Mouse (Mus musculus) hindbrain, postnatal 0 days (tissue): ENCODE data around the gene Smtnl1. TPM values are rescaled to one million over a fixed set of nuclear protein-coding genes. Genes with fewer than 3 reads are reported as not detected.
A peak's percentile ranks its signal among the peaks of the same experiment; 100 is the strongest.

Source experiments
- ATAC-seq: fragments of 200-750 bp; cut with Nextera tagmentation; 2 replicates; pipeline ENCODE4 v1.8.0; 2017; ENCODE audit warnings: mild to moderate bottlenecking, moderate TSS enrichment, moderate library complexity
- DNase-seq: peaks from one replicate; pipeline ENCODE4 v3.0.0-alpha.2; 2015; ENCODE audit warnings: low spot score
- H3K27ac ChIP-seq: fragments of 300-500 bp; sonication (generic); 2 replicates; pipeline ENCODE4 v1.5.1; 2014; ENCODE audit warnings: mild to moderate bottlenecking
- H3K27me3 ChIP-seq: fragments of 300-500 bp; sonication (generic); 2 replicates; pipeline ENCODE4 v1.6.1; 2014; ENCODE audit warnings: low read length, mixed read lengths; ENCODE audit not compliant: insufficient read depth
- H3K36me3 ChIP-seq: fragments of 300-500 bp; sonication (generic); 2 replicates; pipeline ENCODE4 v1.6.1; 2014; ENCODE audit warnings: low read length, mixed read lengths; ENCODE audit not compliant: insufficient read depth
- H3K4me1 ChIP-seq: fragments of 300-500 bp; sonication (generic); 2 replicates; pipeline ENCODE4 v1.6.1; 2014; ENCODE audit warnings: antibody characterized with exemption, low read length, mixed read lengths; ENCODE audit not compliant: insufficient read depth
- H3K4me2 ChIP-seq: fragments of 300-500 bp; sonication (generic); 2 replicates; pipeline ENCODE4 v1.6.1; 2014; ENCODE audit warnings: low read depth, mild to moderate bottlenecking, low read length, moderate library complexity, mixed read lengths
- H3K4me3 ChIP-seq: fragments of 300-500 bp; sonication (generic); 2 replicates; pipeline ENCODE4 v1.5.1; 2014; ENCODE audit warnings: low read length
- H3K9ac ChIP-seq: fragments of 300-500 bp; sonication (generic); replicated peaks from 2 replicates; pipeline ENCODE4 v1.6.1; 2014; ENCODE audit warnings: mild to moderate bottlenecking, low read length, moderate library complexity, mixed read lengths
- H3K9me3 ChIP-seq: fragments of 300-500 bp; sonication (generic); 2 replicates; pipeline ENCODE4 v1.6.1; 2016; ENCODE audit warnings: low read length, mixed read lengths
- CTCF ChIP-seq: IDR thresholded peaks from 2 replicates; pipeline ENCODE4 v1.5.1; 2016; ENCODE audit warnings: antibody characterized with exemption, control low read depth, low read depth
- WGBS: fragments of 180-500 bp; shearing (Covaris S2); extraction: QIAGEN DNeasy Blood & Tissue Kit; methylation state at CpG from one replicate; pipeline ENCODE4 v1.1.7; 2014; 5-methylcytosine and 5-hydroxymethylcytosine counted together
- polyA plus RNA-seq: library from polyadenylated mRNA; unstranded; fragments of >200 nt; fragmentation: Nextera tagmentation; extraction: Ambion mirVana; gene quantifications from 2 replicates; pipeline ENCODE4 v1.2.1, GENCODE M21; 2015
- total RNA-seq: library from RNA; depleted of rRNA; stranded (reverse); fragments of >200 nt; gene quantifications from 2 replicates; pipeline ENCODE4 v1.2.3, GENCODE M21; 2014

The Smtnl1 gene
- total and polyA plus RNA-seq, 2 experiments from 2014 or later = not detected

DNA sequence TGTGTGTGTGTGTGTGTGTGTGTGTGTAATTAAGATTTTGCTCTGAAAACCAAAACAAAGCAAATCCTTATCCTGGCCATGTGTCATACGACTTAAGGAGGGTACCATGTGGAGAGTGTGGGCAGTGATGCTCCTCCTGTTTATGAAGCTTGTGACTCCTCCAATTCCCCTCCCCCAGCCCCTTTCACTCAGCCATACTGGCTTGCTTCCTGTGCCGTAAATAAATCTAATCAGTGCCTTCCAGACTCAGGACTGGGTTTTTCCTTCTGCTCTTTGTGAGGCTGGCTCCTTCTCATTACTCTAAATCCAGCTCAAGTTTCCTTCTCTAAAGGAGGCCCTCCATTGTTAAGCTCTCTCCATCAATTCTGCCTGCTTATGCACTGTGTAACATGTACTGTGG lies 785 bp upstream of the Smtnl1 start:
- ATAC-seq (no peak), DNase-seq (no peak)
- H3K36me3 ChIP-seq = no peaks in the 10 kb centered on the region
- H3K9ac ChIP-seq = no peak overlapping the region
- no peak overlapping the region for H3K27ac ChIP-seq
- no peaks in the 10 kb centered on the region for H3K9me3 ChIP-seq
- WGBS = 54% methylated on average over 2 of the region's 2 CpGs
- TF ChIP-seq CTCF = no peak
- H3K4me1 ChIP-seq = no peaks in the 10 kb centered on the region; the same call in 1 of the 2 replicates
- H3K4me2 ChIP-seq = no peak overlapping the region
- no peaks in the 10 kb centered on the region for H3K27me3 ChIP-seq
- H3K4me3 ChIP-seq = no peak overlapping the region

- 74% methylated on average over 3 of the region's 3 CpGs for WGBS
- H3K4me2 ChIP-seq = no peak overlapping the region
- no peaks in the 10 kb centered on the region for H3K9me3 ChIP-seq
- H3K4me3 ChIP-seq = no peak overlapping the region
- DNase-seq = no peak
- H3K4me1 ChIP-seq = no peaks in the 10 kb centered on the region
- H3K27ac ChIP-seq = no peak overlapping the region
- no peak overlapping the region for H3K9ac ChIP-seq
- TF ChIP-seq CTCF = no peak
- no peaks in the 10 kb centered on the region for H3K27me3 ChIP-seq
- no peaks in the 10 kb centered on the region for H3K36me3 ChIP-seq
- ATAC-seq = no peak
Observed at GRCm38 (mm10) chr2:84819861-84820260, 2.6 kb downstream of the Smtnl1 start.

GRCm38 (mm10) chr2:84812676-84813075 lies 9.8 kb downstream of the Smtnl1 start:
- no peaks in the 10 kb centered on the region for H3K36me3 ChIP-seq
- no peak overlapping the region for H3K4me2 ChIP-seq
- no peaks in the 10 kb centered on the region for H3K4me1 ChIP-seq
- H3K9me3 ChIP-seq = no peaks in the 10 kb centered on the region
- no peak overlapping the region for H3K27ac ChIP-seq
- no peak for ATAC-seq
- DNase-seq = no peak
- H3K4me3 ChIP-seq = no peak overlapping the region
- no peaks in the 10 kb centered on the region for H3K27me3 ChIP-seq
- 80% methylated on average over 6 of the region's 6 CpGs for WGBS
- no peak overlapping the region for H3K9ac ChIP-seq
- TF ChIP-seq CTCF = no peak

DNA sequence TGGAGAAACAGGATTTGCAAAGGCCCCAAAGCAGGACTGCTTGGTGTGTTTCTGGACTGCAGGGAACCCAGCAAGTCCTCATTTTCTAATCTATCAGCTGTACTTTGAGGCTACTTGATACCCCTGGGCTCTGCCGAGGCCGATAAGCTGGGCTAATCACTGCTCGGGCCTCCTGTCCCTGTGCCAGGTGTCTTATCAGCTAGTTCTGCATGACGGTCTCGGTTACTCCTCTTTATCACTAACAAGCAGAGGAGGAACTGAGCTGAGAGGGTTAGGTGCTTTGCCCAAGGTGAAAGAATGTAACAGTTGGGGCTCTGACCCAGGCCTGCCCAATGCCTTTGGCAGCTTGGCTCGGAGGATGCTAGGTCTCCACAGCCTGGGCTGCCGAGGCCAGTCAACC lies 10.6 kb downstream of the Smtnl1 start:
- Histone ChIP-seq H3K4me3 (no peak overlapping the region), H3K27ac (no peak overlapping the region), H3K4me2 (no peak overlapping the region), H3K9me3 (no peaks in the 10 kb centered on the region), H3K4me1 (no peaks in the 10 kb centered on the region), H3K27me3 (no peaks in the 10 kb centered on the region), H3K36me3 (no peaks in the 10 kb centered on the region), H3K9ac (no peak overlapping the region)
- DNase-seq (no peak), ATAC-seq (no peak)
- no peak for TF ChIP-seq CTCF
- WGBS = 87% methylated on average over 7 of the region's 7 CpGs

GRCm38 (mm10) chr2:84810886-84811577 lies 11.4 kb downstream of the Smtnl1 start:
- Histone ChIP-seq H3K9me3 (no peaks in the 10 kb centered on the region), H3K36me3 (no peaks in the 10 kb centered on the region), H3K27me3 (no peaks in the 10 kb centered on the region), H3K4me2 (peak overlapping the region; percentile 40), H3K27ac (no peak overlapping the region), H3K4me3 (0 out of 2 replicates have a peak overlapping the region, but pooled peaks have one; percentile 7), H3K9ac (no peak overlapping the region), H3K4me1 (no peaks in the 10 kb centered on the region)
- TF ChIP-seq CTCF = peak; percentile 76
- WGBS = 38% methylated on average over 26 of the region's 26 CpGs
- DNase-seq (peak; percentile 88), ATAC-seq (peak; percentile 82)

DNA sequence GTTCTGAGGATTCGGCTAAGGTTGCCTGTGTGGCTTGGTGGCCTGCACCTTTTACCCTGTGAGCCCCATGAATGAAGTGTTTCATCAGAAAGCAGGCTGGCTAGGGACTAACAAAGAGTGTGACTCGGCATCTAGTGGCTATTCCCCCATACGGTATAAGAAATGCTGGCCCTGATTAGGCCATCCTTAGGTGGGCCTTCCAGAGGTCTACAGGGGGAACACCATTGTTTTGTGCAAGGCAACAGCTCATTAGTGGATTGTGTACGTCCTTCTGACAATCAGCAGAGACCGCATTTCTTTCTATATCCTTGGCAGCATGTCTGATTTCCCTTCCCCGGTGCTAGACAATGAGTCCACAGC lies 11.9 kb downstream of the Smtnl1 start:
- Histone ChIP-seq H3K9me3 (no peaks in the 10 kb centered on the region), H3K36me3 (no peaks in the 10 kb centered on the region), H3K9ac (no peak overlapping the region), H3K4me3 (no peak overlapping the region), H3K4me1 (no peaks in the 10 kb centered on the region), H3K4me2 (no peak overlapping the region), H3K27ac (no peak overlapping the region), H3K27me3 (no peaks in the 10 kb centered on the region)
- 72% methylated on average over 6 of the region's 6 CpGs for WGBS
- TF ChIP-seq CTCF = no peak
- DNase-seq (no peak), ATAC-seq (no peak)

DNA sequence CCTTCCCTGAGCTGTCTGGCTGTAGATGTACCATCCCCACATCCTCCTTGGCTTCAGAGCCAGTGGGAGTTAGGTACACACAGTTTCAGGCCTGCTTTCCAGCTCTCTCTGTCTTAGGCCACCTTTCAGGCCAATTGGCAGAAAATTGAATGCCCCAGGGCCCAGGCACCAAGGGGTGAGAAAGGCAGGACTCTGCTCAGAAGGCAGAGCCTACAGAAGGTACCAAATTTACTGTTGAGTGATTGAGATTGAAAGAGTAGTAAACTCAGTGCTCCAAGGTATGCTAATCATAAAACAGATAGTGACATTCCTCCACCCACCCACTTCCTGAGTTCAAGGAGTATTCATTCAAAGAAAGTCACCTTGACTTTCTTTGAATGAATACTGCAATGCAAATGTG lies 13.1 kb downstream of the Smtnl1 start:
- H3K36me3 ChIP-seq = no peaks in the 10 kb centered on the region
- no peak overlapping the region for H3K9ac ChIP-seq
- no peaks in the 10 kb centered on the region for H3K9me3 ChIP-seq
- H3K27me3 ChIP-seq = no peaks in the 10 kb centered on the region
- H3K4me2 ChIP-seq = no peak overlapping the region
- ATAC-seq (no peak), DNase-seq (no peak)
- H3K4me1 ChIP-seq = no peaks in the 10 kb centered on the region
- H3K4me3 ChIP-seq = no peak overlapping the region
- TF ChIP-seq CTCF = no peak
- no peak overlapping the region for H3K27ac ChIP-seq
